Mouse (Mus musculus) thymus, postnatal 25 days (tissue): Measurements from ENCODE around the gene Olfr344.

Source experiments
- DNase-seq: peaks from one replicate; pipeline ENCODE4 v3.0.0; 2022

Olfr344 gene

DNA sequence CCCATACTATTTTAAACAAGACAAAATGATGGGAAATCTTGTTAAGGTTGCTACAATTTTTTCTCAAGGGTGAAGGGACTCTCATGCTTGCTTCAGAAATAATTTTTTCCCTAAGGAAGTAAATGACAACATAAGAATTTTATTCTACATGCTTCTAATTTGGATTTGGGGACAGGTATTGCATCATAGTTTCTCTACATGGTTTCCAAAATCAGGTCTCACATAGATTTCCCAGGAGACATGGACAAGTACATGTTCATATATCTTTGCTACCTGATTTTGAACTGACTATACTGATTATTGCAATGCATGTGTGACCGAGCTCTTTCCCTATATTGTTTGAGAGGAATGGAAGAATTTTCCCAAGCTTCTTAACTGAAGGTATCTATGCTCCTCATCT lies at the start of gene Olfr344:
TSS of gene Olfr344 (plus strand) at position 301 of the 400 bp plus-strand sequence.
- DNase-seq, result no peak

DNA sequence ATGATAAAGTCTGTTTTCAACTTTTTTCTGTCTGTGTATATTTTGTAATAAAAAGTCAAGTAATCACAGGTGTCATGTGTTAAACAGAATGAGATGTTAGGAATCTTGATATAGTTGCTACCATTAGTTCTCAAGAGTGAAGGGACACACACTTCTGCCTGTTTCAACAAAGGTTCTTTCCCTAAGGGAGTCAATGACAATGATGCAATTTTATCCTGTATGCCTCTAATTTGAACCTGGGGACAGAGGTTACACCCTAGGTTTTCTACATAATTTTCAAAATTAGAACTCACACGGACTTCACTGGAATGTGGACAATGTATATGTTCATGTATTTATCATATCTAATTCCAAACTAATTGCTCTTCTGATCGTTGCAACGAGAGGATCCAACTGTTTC lies 41.8 kb upstream of the Olfr344 start, which contains the start of gene Olfr342:
TSS of gene Olfr342 (plus strand) at position 301 of the 400 bp plus-strand sequence.
- DNase-seq, result no peak

DNA sequence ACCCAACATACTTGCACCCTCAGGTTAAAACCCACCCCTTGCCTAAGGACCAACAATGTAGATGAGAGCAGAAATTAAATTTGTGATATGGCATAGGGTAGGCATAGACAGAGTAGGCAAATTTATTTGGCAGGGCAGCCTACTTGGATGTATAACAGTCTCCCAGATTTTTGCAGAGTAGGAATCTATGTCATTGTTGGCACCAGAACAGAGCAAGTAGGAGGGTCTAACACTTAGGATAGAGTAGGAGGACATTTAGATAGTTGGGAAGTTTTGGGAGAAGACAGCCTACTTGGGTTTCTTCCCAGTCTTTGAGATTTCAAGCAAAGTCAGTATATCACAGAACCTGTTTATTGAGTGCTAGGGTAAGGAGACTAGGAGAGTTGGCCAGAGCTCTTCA lies 1.3 kb upstream of the Olfr344 start:
- DNase-seq, result no peak

DNA sequence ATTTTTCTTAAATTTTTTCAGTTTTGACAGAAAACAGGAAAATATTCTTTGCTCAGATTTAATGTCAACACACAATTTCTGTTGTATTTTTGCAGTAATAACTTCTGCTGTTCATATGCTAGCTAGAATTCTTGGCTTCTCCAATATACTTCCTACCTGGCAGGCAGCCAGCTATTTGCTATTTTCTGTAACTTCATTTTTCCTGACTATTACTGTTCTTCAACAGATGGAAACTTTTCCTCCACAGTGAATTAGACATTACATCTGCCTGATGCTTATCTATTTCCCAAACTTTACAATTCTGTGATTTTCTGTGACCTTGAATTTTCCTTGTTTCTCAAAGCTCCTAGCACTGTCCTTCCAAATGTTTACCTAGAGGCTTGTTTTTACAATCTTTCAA lies 560 bp downstream of the Olfr344 start:
- DNase-seq, result no peak

DNA sequence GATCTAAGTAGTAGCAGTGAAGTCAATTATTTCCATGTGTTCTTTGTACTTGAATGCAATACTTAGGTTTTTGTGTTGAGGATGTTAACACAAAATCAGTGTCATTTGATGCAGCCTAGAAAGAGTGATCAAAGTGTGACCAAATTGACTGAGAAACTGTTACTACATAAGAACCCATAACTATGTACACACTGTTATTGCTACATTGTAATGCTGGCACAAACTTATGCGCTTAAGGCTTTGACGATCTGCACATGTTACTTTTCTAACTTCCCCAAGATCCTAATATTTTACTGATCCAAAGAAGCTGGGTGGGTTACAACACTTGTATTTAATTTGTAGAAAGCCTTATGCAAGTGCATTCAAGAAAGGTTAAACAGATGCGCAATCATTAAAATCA lies 1.4 kb downstream of the Olfr344 start:
- no peak for DNase-seq
